Mouse (Mus musculus) ovary, postnatal 10 days (tissue): ENCODE data around the gene Tmem235.

Source experiments
- DNase-seq: peaks from one replicate; pipeline ENCODE4 v3.0.0; 2022; ENCODE audit warnings: low spot score

Gene Tmem235

GRCm38 (mm10) chr11:117890519-117891282 lies 30.1 kb downstream of the Tmem235 start:
- no peak for DNase-seq

DNA sequence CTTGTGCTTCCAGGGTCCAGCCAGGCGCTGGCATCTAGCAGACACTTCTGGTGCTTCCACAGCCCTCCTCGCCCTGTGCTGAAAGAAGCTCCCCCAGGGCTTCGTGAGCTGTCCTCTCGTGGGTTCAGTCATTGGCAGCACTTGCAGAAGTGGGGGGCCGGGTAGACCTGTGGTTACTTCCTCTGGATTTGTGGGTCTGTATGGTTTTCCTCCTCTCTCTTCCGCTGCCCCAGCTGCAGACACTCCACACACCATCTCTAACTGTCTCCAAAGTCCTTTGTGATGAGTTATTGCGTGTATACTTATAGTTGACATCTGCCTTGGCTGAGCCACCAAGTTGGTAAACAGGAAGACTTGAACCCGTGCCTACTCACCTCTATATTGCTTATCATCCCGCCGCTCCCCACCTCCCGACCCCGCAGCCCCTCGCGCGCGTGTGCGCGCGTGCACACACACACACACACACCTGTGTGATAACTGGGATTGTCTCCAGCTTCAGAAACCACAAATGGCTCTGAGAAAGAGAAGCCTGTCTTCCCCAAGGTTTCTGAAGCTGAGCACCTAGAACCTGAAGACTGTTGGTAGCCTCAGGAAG lies 31.1 kb downstream of the Tmem235 start:
- no peak for DNase-seq

- DNase-seq = no peak
Observed at GRCm38 (mm10) chr11:117892199-117892598, 31.6 kb downstream of the Tmem235 start.

GRCm38 (mm10) chr11:117894676-117895075 lies 34.1 kb downstream of the Tmem235 start:
- no peak for DNase-seq

GRCm38 (mm10) chr11:117896533-117896932 lies 36.0 kb downstream of the Tmem235 start:
- DNase-seq = no peak

- DNase-seq = no peak
Observed at GRCm38 (mm10) chr11:117902282-117902681, 41.7 kb downstream of the Tmem235 start.

- DNase-seq = no peak
Observed at GRCm38 (mm10) chr11:117904442-117904841, 43.9 kb downstream of the Tmem235 start.

- no peak for DNase-seq
Observed at GRCm38 (mm10) chr11:117909337-117909736, 48.8 kb downstream of the Tmem235 start.

- DNase-seq = no peak
Observed at GRCm38 (mm10) chr11:117912684-117913352, 52.3 kb downstream of the Tmem235 start.

- DNase-seq = no peak
Observed at GRCm38 (mm10) chr11:117914531-117914930, 54.0 kb downstream of the Tmem235 start.
